Mouse (Mus musculus) E14TG2a.4 (cell line): ENCODE measurements around the gene Spata31d1c.

Experiments used
- CTCF ChIP-seq: conservative IDR thresholded peaks from 2 replicates; pipeline ENCODE4 v1.5.1; 2014; ENCODE audit warnings: low read length
- POU5F1 ChIP-seq: IDR thresholded peaks from 2 replicates; pipeline ENCODE4 v1.6.1; 2014; ENCODE audit warnings: low read length, borderline replicate concordance

- TF ChIP-seq CTCF (no peak), POU5F1 (no peak)
Measured at GRCm38 (mm10) chr13:65006760-65007159, 26.1 kb upstream of the Spata31d1c start.
